9 mouse cellular contexts compared by ENCODE assay signal in genomic region chr5:124334392-124334791, GRCm38 (mm10). TPM values are rescaled to one million over a fixed set of nuclear protein-coding genes. Genes with fewer than 3 reads are reported as not detected.
DNase-seq lines count a peak whose midpoint lies in the region; ATAC-seq and TF ChIP-seq lines count a peak whose summit lies in the region.
"Had no signal": no experiment of that assay in that cellular context is flagged by ENCODE, and none has a peak within 500 bp of the region (broad histone marks: within the 10 kb centered on the region; RNA-seq: fewer than 3 reads in every experiment).

No protein-coding gene starts in this region.

- H3K27ac ChIP-seq in layer of hippocampus, adult 2 months = peak overlapping the region; percentile 84
- H3K27ac ChIP-seq in forebrain, embryonic 13.5 days = peak overlapping the region; percentile 92
- peak overlapping the region; percentile 87 for H3K27ac ChIP-seq in hindbrain, embryonic 10.5 days
- peak overlapping the region; percentile 81 for H3K27ac ChIP-seq in midbrain, embryonic 14.5 days (replicated peaks; ENCODE audit: low read depth, low read length)

- peak; percentile 50 to 63 for DNase-seq in layer of hippocampus, adult 2 months (ENCODE audit: low spot score in 2 of 2)
- no peak for DNase-seq in layer of hippocampus, postnatal 25 days (ENCODE audit: extremely low spot score in 1 of 2, low spot score in 1 of 2)
- DNase-seq in hindbrain, embryonic 10.5 days (ENCODE audit: low spot score) = peak; percentile 70
- peak; percentile 69 to 74 for DNase-seq in layer of hippocampus, postnatal 10 days (ENCODE audit: low spot score in 2 of 2)
- peak; percentile 73 for DNase-seq in midbrain, embryonic 14.5 days
- no peak for DNase-seq in urinary bladder, adult 18-20 months (ENCODE audit: low spot score in 2 of 2)
- DNase-seq in adrenal gland, postnatal 10 days = no peak

- H3K4me3 ChIP-seq in layer of hippocampus, adult 2 months = no peak overlapping the region
- no peak overlapping the region for H3K4me3 ChIP-seq in forebrain, embryonic 13.5 days
- H3K4me3 ChIP-seq in hindbrain, embryonic 10.5 days = no peak overlapping the region
- H3K4me3 ChIP-seq in midbrain, embryonic 14.5 days (replicated peaks; ENCODE audit: low read depth, low read length) = no peak overlapping the region
- H3K4me3 ChIP-seq: megakaryocyte, embryonic 14.5 days had no signal

- peaks cover 5% of the 10 kb centered on the region; the same call in 1 of the 2 replicates for H3K36me3 ChIP-seq in forebrain, embryonic 13.5 days (ENCODE audit: poor library complexity, severe bottlenecking)
- peaks cover 15% of the 10 kb centered on the region for H3K36me3 ChIP-seq in hindbrain, embryonic 10.5 days
- 0 out of 2 replicates have a peak, but pooled peaks cover 6% of the 10 kb centered on the region for H3K36me3 ChIP-seq in midbrain, embryonic 14.5 days (ENCODE audit: control insufficient read depth, insufficient read depth, low read length)

- H3K9me3 ChIP-seq in forebrain, embryonic 13.5 days (replicated peaks) = no peaks in the 10 kb centered on the region
- H3K9me3 ChIP-seq in hindbrain, embryonic 10.5 days = no peaks in the 10 kb centered on the region
- H3K9me3 ChIP-seq in midbrain, embryonic 14.5 days (ENCODE audit: control insufficient read depth, low read length) = no peaks in the 10 kb centered on the region
- H3K9me3 ChIP-seq: megakaryocyte, embryonic 14.5 days had no signal

- H3K4me2 ChIP-seq in forebrain, embryonic 13.5 days = no peak overlapping the region
- H3K4me2 ChIP-seq in midbrain, embryonic 14.5 days (ENCODE audit: low read length) = no peak overlapping the region

- 31% methylated on average over 6 of the region's 6 CpGs for WGBS in forebrain, embryonic 13.5 days
- 34% methylated on average over 6 of the region's 6 CpGs for WGBS in hindbrain, embryonic 10.5 days
- WGBS in midbrain, embryonic 14.5 days = 26% methylated on average over 6 of the region's 6 CpGs

- ATAC-seq in forebrain, embryonic 13.5 days = peak; percentile 90
- ATAC-seq in midbrain, embryonic 14.5 days (ENCODE audit: low FRiP score, low TSS enrichment) = peak; percentile 74; the same call in 1 of the 2 replicates

- peak overlapping the region; percentile 3; the same call in 1 of the 2 replicates for H3K9ac ChIP-seq in forebrain, embryonic 13.5 days
- peak overlapping the region; percentile 34 for H3K9ac ChIP-seq in midbrain, embryonic 14.5 days (replicated peaks; ENCODE audit: low read length)

- no peak for TF ChIP-seq CTCF in layer of hippocampus, adult 2 months (conservative IDR thresholded peaks at IDR 0.05)

- no peaks in the 10 kb centered on the region for H3K27me3 ChIP-seq in forebrain, embryonic 13.5 days
- H3K27me3 ChIP-seq in hindbrain, embryonic 10.5 days (ENCODE audit: insufficient read depth, poor library complexity, severe bottlenecking) = no peaks in the 10 kb centered on the region
- H3K27me3 ChIP-seq in midbrain, embryonic 14.5 days (ENCODE audit: control insufficient read depth, insufficient read depth, low read length) = no peaks in the 10 kb centered on the region
- H3K27me3 ChIP-seq: megakaryocyte, embryonic 14.5 days had no signal

- peaks cover 54% of the 10 kb centered on the region for H3K4me1 ChIP-seq in forebrain, embryonic 13.5 days
- peaks cover 57% of the 10 kb centered on the region for H3K4me1 ChIP-seq in hindbrain, embryonic 10.5 days (replicated peaks)
- H3K4me1 ChIP-seq in midbrain, embryonic 14.5 days (ENCODE audit: control insufficient read depth, insufficient read depth, low read length) = 0 out of 2 replicates have a peak, but pooled peaks cover 6% of the 10 kb centered on the region

RNA-seq across cellular contexts. Expression of gene 2810006K23Rik, which starts 6.5 kb away (rescaled TPM):
- 10 to 100 TPM; 14.5 to 15.4 TPM for total RNA-seq in layer of hippocampus, adult 2 months (2021)
- 10 to 100 TPM; 13.4 to 16.9 TPM for total RNA-seq in layer of hippocampus, postnatal 25 days (2021)
- 19.5 and 20.8 TPM in 2 replicates for polyA plus RNA-seq in forebrain, embryonic 13.5 days (2015; fragmentation: Nextera tagmentation; extraction: Ambion mirVana)
- polyA plus RNA-seq in hindbrain, embryonic 10.5 days (2016; fragmentation: Nextera tagmentation; extraction: Ambion mirVana) = 26.9 and 27.7 TPM in 2 replicates
- total RNA-seq in layer of hippocampus, postnatal 10 days (2021) = 10 to 100 TPM in 1 of 2 experiments, 1 to 10 TPM in 1; 9.9 to 12.7 TPM
- 9.1 and 10.6 TPM in 2 replicates for polyA plus RNA-seq in midbrain, embryonic 14.5 days (2014; fragmentation: Nextera tagmentation; extraction: Ambion mirVana)
- total RNA-seq in adrenal gland, postnatal 10 days (2021) = 10 to 100 TPM; 11.9 to 15.0 TPM

RNA-seq across cellular contexts. Expression of gene Mphosph9, which starts 6.6 kb away (rescaled TPM):
- total RNA-seq in layer of hippocampus, adult 2 months (2021) = 10 to 100 TPM; 18.9 to 19.3 TPM
- 10 to 100 TPM; 13.7 to 22.4 TPM for total RNA-seq in layer of hippocampus, postnatal 25 days (2021)
- polyA plus RNA-seq in forebrain, embryonic 13.5 days (2015; fragmentation: Nextera tagmentation; extraction: Ambion mirVana) = 20.3 and 22.7 TPM in 2 replicates
- 17.3 and 19.3 TPM in 2 replicates for polyA plus RNA-seq in hindbrain, embryonic 10.5 days (2016; fragmentation: Nextera tagmentation; extraction: Ambion mirVana)
- total RNA-seq in layer of hippocampus, postnatal 10 days (2021) = 10 to 100 TPM; 21.9 to 24.2 TPM
- polyA plus RNA-seq in midbrain, embryonic 14.5 days (2014; fragmentation: Nextera tagmentation; extraction: Ambion mirVana) = 11.7 and 16.8 TPM in 2 replicates
- 10 to 100 TPM in 1 of 2 experiments, 1 to 10 TPM in 1; 6.1 to 10.1 TPM for total RNA-seq in adrenal gland, postnatal 10 days (2021)

RNA-seq across cellular contexts. Expression of gene Cdk2ap1, which starts 28.5 kb away (rescaled TPM):
- 10 to 100 TPM; 83.6 TPM for total RNA-seq in layer of hippocampus, adult 2 months (2021)
- total RNA-seq in layer of hippocampus, postnatal 25 days (2021) = 100 to 1,000 TPM in 1 of 2 experiments, 10 to 100 TPM in 1; 97.3 to 104 TPM
- 77.4 and 78.9 TPM in 2 replicates for polyA plus RNA-seq in forebrain, embryonic 13.5 days (2015; fragmentation: Nextera tagmentation; extraction: Ambion mirVana)
- 71.2 and 95.2 TPM in 2 replicates for polyA plus RNA-seq in hindbrain, embryonic 10.5 days (2016; fragmentation: Nextera tagmentation; extraction: Ambion mirVana)
- 100 to 1,000 TPM in 1 of 2 experiments, 10 to 100 TPM in 1; 97.5 to 106 TPM for total RNA-seq in layer of hippocampus, postnatal 10 days (2021)
- polyA plus RNA-seq in midbrain, embryonic 14.5 days (2014; fragmentation: Nextera tagmentation; extraction: Ambion mirVana) = 72.3 and 76.7 TPM in 2 replicates
- total RNA-seq in adrenal gland, postnatal 10 days (2021) = 100 to 1,000 TPM; 152 to 162 TPM

Comparison
In these comparisons a context has a peak if more than half of its experiments do, and no peak if none do; other contexts are left out.
1. DNase-seq: peak in layer of hippocampus, adult 2 months (2 of 2), hindbrain, embryonic 10.5 days (single experiment), layer of hippocampus, postnatal 10 days (2 of 2) and midbrain, embryonic 14.5 days (single experiment); none in layer of hippocampus, postnatal 25 days (0 of 2), urinary bladder, adult 18-20 months (0 of 2) and adrenal gland, postnatal 10 days (single experiment).
2. Peak in every context shown above with its lines, with median percentiles within 50 percentile points of each other: H3K27ac ChIP-seq.